Mouse (Mus musculus) midbrain, embryonic 15.5 days (tissue): Measurements from ENCODE around the gene Soat2. TPM values are rescaled to one million over a fixed set of nuclear protein-coding genes. Genes with fewer than 3 reads are reported as not detected.
A peak's percentile ranks its signal among the peaks of the same experiment; 100 is the strongest.

ENCODE experiments used
- ATAC-seq: fragments of 200-750 bp; cut with Nextera tagmentation; replicated peaks from 2 replicates; pipeline ENCODE4 v1.8.0; 2017; ENCODE audit warnings: moderate TSS enrichment
- H3K27ac ChIP-seq: fragments of 300-500 bp; sonication (generic); 2 replicates; pipeline ENCODE4 v1.5.1; 2015; ENCODE audit warnings: mild to moderate bottlenecking, inconsistent platforms
- H3K27me3 ChIP-seq: fragments of 300-500 bp; sonication (generic); replicated peaks from 2 replicates; pipeline ENCODE4 v1.6.1; 2015; ENCODE audit warnings: inconsistent platforms
- H3K36me3 ChIP-seq: fragments of 300-500 bp; sonication (generic); replicated peaks from 2 replicates; pipeline ENCODE4 v1.6.1; 2015; ENCODE audit warnings: inconsistent platforms
- H3K4me1 ChIP-seq: fragments of 300-500 bp; sonication (generic); 2 replicates; pipeline ENCODE4 v1.6.1; 2015; ENCODE audit warnings: inconsistent platforms
- H3K4me2 ChIP-seq: fragments of 300-500 bp; sonication (generic); 2 replicates; pipeline ENCODE4 v1.6.1; 2015; ENCODE audit warnings: inconsistent platforms, mild to moderate bottlenecking, moderate library complexity
- H3K4me3 ChIP-seq: fragments of 300-500 bp; sonication (generic); 2 replicates; pipeline ENCODE4 v1.5.1; 2015; ENCODE audit warnings: mild to moderate bottlenecking, inconsistent platforms
- H3K9ac ChIP-seq: fragments of 300-500 bp; sonication (generic); 2 replicates; pipeline ENCODE4 v1.6.1; 2015; ENCODE audit warnings: mild to moderate bottlenecking, inconsistent platforms
- H3K9me3 ChIP-seq: fragments of 300-500 bp; sonication (generic); 2 replicates; pipeline ENCODE4 v1.6.1; 2016; ENCODE audit warnings: inconsistent platforms
- WGBS: fragments of 180-500 bp; shearing (Covaris S2); methylation state at CpG from one replicate; pipeline ENCODE4 v1.1.7; 2015; ENCODE audit warnings: mixed read lengths; 5-methylcytosine and 5-hydroxymethylcytosine counted together
- polyA plus RNA-seq: library from polyadenylated mRNA; unstranded; fragments of >200 nt; fragmentation: Nextera tagmentation; extraction: Ambion mirVana; gene quantifications from 2 replicates; pipeline ENCODE4 v1.2.1, GENCODE M21; 2015

Soat2 gene
- polyA plus RNA-seq = 0.15 TPM in 1 of 2 replicates, not detected in the other

DNA sequence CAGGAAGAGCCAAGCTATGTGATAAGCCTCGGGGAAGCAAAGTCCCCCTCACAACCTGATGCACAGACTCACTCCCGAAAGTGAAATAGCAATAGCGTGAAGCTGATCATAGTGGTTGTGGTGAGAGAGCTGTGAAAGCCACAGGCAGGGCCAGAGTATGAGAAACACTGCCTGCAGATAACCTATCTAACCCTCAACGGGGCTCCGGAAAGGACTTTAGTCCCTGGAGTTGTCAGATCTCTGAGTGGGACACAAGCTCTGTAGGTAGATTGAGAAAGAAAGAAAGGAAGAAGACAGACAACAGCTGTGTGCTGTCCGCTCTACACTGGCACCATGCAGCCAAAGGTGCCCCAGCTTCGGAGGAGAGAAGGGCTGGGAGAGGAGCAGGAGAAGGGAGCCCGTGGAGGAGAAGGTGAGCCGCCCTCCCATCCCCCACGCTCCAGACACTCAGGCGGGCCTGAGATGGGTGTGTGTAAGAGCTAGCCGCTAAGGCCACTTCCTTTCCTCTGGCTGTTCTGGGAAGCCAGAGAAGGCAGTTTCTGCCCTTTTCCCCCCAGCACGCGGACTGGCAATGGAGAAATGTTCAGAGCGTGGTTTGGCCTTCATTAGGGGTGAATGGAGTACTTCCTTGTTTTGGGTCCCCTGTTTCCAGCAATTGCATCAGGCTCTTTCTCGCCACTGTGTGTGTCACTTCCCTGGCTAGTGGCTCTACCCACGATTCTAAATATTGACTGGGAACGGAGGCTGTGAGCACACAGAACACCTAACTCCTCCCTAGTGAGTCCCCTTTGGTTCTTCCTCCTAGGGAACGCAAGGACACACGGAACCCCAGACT is at the start of gene Soat2:
TSS of gene Soat2 (plus strand) at position 226 of the 835 bp plus-strand sequence.
- H3K27me3 ChIP-seq = peaks cover 5% of the 10 kb centered on the region
- H3K27ac ChIP-seq = no peak within 1 kb of the TSS
- H3K4me2 ChIP-seq = no peak within 1 kb of the TSS
- H3K9me3 ChIP-seq = no peaks in the 10 kb centered on the region
- no peaks in the 10 kb centered on the region for H3K4me1 ChIP-seq
- no peak within 1 kb of the TSS for H3K4me3 ChIP-seq
- WGBS = 63% methylated on average over 20 of the region's 20 CpGs
- no peak for ATAC-seq
- H3K36me3 ChIP-seq = no peaks in the 10 kb centered on the region
- H3K9ac ChIP-seq = no peak within 1 kb of the TSS

DNA sequence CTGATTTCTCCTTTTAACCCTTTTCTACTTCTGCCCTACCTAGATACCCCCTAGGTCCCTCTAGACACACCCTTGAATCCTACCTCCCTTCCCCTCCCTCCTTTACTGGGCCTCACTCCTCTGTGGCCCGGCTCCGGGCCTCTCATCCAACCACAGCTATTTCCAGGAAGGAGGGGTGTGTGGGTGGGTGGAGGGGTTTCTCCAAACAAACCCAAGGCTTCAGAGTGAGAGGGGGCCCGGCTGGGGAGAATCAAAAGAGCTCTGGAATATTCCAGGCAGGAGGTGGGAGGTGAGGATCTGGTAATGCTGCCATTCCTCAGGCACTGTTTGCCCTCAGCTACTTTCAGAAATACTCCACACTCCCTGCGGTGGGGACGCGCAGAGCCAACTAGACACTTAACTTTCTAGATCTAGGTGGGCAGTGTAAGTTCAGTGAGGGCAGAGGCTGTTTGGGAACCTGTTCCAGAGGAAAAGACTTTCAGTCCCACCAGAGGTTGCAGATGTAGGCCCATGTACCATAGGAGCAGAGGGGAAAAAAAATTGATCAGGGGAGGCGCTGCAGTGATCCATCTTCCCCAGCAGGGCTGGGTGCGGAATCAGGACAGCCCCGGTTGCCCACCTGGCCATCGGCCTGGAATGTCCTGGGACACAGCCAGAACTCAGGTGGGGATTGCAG is 49.2 kb upstream of the Soat2 start:
- Histone ChIP-seq H3K9me3 (no peaks in the 10 kb centered on the region), H3K27ac (0 out of 2 replicates have a peak overlapping the region, but pooled peaks have one; percentile 22), H3K36me3 (peaks cover 10% of the 10 kb centered on the region; the same call in 1 of the 2 replicates), H3K9ac (no peak overlapping the region), H3K4me2 (peak overlapping the region; percentile 81), H3K27me3 (peaks cover 26% of the 10 kb centered on the region), H3K4me3 (peak overlapping the region; percentile 49), H3K4me1 (peaks cover 41% of the 10 kb centered on the region)
- WGBS = 30% methylated on average over 10 of the region's 10 CpGs
- no peak for ATAC-seq

DNA sequence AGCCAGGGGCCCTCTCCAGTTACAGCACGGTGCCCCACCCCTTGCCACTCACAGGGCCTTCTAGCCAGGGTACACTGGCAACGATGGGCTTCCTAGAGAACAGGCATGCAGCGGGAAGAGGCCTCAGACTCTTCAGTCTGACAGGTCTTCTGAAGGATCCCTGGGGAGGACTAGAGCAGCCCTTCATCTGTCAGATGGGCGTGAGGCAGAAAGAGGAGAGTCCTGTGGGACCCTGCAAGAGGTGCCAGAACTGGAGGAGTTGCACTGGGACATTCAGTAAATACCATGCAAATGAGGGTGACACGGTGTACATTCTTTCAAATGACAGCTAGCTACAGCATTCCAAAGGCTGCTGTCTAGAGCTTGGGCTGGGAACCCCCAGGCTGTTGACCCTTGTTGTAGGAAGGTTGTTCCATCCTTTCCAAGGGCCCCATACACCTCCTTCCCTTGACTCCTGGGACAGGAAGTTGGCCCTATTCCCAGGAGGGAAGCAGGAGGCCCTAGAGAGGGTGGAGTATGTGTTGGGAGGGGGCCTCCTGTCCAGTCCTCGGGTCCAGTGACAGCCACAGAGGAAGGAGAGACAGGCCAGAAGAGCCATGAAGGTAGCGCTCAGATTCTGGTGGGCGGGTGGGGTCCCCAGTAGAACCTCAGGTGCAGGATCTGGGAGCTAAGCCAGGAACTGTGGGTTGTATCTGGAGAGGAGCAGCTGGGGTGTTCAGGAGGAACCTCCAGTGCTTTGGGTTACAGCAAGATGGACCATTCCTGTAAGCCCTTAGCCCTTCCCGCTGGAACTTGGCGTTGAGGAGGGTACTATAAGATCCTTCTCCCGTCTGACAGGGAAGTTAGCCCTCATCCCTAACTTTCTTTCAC is 48.4 kb upstream of the Soat2 start:
- no peak overlapping the region for H3K4me3 ChIP-seq
- no peak overlapping the region for H3K9ac ChIP-seq
- H3K4me2 ChIP-seq = peak overlapping the region; percentile 81; the same call in 1 of the 2 replicates
- H3K27ac ChIP-seq = peak overlapping the region; percentile 53
- peaks cover 9% of the 10 kb centered on the region; the same call in 1 of the 2 replicates for H3K36me3 ChIP-seq
- H3K27me3 ChIP-seq = peaks cover 33% of the 10 kb centered on the region
- H3K9me3 ChIP-seq = no peaks in the 10 kb centered on the region
- ATAC-seq = no peak
- peaks cover 48% of the 10 kb centered on the region for H3K4me1 ChIP-seq
- 38% methylated on average over 11 of the region's 11 CpGs for WGBS

DNA sequence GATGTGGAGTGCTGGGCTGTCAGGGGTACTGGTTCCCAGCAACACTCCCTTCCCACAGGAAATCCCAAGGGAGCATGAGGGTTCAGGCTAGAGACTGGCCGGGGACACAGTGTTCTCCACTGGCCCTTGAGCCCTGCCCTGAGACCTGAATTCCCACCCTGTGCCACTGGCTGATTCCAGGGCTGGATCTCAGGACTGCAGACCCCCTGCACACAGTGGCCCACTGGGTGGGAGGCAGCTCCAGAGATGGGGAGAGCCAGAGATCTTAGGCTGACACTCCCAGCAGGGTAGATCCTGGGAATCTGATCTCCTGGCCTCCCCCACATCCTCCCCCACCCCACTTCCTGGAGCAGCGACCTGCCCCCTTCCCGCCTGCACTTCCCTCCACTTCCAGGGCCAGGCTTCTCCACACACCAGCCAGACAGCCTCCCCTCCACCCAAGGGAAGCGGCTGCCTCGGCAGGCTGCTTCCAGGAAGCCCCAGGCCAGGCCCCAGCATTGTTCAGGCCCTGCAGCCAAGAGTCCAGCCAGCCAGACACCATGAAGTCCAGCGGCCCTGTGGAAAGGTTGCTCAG is 47.7 kb upstream of the Soat2 start:
- peaks cover 55% of the 10 kb centered on the region for H3K4me1 ChIP-seq
- H3K4me3 ChIP-seq = peak overlapping the region; percentile 7; the same call in 1 of the 2 replicates
- H3K9ac ChIP-seq = no peak overlapping the region
- peak overlapping the region; percentile 53 for H3K27ac ChIP-seq
- H3K27me3 ChIP-seq = peaks cover 41% of the 10 kb centered on the region
- peaks cover 7% of the 10 kb centered on the region; the same call in 1 of the 2 replicates for H3K36me3 ChIP-seq
- H3K4me2 ChIP-seq = 0 out of 2 replicates have a peak overlapping the region, but pooled peaks have one; percentile 20
- ATAC-seq = no peak
- H3K9me3 ChIP-seq = no peaks in the 10 kb centered on the region
- WGBS = 21% methylated on average over 6 of the region's 6 CpGs

DNA sequence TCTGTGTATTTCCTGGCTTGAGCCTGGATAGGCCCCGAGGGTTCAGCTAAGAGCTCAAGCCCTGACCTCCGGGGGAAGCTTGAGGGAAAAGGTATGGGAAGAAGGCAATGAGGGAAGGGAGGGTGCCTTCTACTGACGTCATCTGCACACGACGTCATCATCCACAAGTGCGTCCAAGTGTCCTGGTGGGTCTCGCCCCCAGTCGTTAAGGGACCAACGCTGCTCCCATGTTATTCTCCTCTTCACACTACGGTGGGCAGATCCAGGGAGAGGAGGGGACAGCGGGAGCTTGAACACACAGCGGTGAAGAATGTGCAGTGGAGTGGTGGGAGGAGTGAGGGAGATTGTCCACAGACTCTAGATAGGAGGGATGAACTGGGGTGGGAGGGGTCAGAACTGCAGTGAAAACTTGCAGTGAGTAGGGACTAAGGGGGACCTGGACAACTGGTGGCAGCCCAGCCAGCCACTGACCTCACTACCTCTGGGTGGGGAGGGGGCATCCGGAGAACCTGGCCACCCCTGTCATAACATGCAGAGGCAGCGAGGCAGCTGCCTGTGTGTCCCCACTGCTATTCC is 46.9 kb upstream of the Soat2 start:
- Histone ChIP-seq H3K9me3 (no peaks in the 10 kb centered on the region), H3K36me3 (no peaks in the 10 kb centered on the region), H3K27me3 (peaks cover 43% of the 10 kb centered on the region), H3K27ac (no peak overlapping the region), H3K9ac (no peak overlapping the region), H3K4me3 (peak overlapping the region; percentile 7), H3K4me1 (peaks cover 60% of the 10 kb centered on the region), H3K4me2 (peak overlapping the region; percentile 20)
- ATAC-seq = no peak
- 9% methylated on average over 14 of the region's 14 CpGs for WGBS

DNA sequence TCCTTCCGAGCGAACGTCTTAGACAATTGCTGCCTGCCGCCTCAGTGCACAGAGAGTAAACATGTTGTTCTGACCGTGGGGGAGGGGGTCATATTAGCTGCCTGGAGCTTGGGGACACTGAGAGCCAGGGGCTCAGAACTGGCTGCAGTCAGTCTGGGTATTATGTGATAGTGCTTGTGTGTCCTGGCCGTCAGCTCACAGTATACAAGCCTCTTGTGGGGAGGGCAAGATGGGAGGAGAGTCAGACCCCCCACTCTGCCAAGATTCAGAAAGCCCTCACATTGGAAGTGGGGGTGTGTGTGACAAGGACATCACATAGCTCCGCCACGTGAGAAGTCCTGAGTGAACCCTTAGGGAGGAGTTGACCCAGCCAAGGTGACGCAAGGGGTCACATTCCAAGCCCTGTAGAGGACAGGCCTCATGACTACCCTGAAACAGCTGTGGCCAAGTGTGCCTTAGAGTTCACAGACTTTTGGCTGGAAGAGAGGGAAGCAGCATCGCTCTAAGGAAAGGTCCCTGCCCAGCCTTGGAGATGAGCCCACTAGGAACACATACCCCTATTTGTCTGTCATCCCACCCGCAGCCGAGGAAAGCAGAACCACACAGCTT is 46.3 kb upstream of the Soat2 start:
- Histone ChIP-seq H3K4me2 (peak overlapping the region; percentile 20), H3K36me3 (no peaks in the 10 kb centered on the region), H3K4me3 (0 out of 2 replicates have a peak overlapping the region, but pooled peaks have one; percentile 7), H3K27ac (no peak overlapping the region), H3K27me3 (peaks cover 43% of the 10 kb centered on the region), H3K4me1 (peaks cover 60% of the 10 kb centered on the region), H3K9ac (no peak overlapping the region), H3K9me3 (no peaks in the 10 kb centered on the region)
- ATAC-seq = no peak
- 29% methylated on average over 12 of the region's 12 CpGs for WGBS

DNA sequence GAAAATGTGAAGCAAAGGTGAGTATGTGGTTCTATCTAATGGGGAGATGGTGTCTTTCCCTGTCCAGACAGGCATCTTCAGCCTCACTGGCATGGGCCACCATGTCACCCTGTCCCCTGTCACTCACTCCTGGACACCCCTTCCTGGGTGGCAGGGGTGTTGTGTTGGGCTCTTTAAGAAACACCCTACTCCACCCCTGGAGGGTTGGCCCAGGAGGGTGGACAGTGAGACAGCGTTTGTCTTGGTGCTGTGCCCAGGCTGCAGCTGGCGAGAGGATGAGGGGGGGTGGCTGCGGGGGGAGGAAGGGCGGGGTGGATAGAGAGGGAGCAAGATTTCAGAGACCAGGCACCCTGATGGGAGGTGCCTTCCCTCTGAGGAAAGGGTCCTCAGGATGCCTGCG is 45.0 kb upstream of the Soat2 start:
- no peak overlapping the region for H3K4me2 ChIP-seq

DNA sequence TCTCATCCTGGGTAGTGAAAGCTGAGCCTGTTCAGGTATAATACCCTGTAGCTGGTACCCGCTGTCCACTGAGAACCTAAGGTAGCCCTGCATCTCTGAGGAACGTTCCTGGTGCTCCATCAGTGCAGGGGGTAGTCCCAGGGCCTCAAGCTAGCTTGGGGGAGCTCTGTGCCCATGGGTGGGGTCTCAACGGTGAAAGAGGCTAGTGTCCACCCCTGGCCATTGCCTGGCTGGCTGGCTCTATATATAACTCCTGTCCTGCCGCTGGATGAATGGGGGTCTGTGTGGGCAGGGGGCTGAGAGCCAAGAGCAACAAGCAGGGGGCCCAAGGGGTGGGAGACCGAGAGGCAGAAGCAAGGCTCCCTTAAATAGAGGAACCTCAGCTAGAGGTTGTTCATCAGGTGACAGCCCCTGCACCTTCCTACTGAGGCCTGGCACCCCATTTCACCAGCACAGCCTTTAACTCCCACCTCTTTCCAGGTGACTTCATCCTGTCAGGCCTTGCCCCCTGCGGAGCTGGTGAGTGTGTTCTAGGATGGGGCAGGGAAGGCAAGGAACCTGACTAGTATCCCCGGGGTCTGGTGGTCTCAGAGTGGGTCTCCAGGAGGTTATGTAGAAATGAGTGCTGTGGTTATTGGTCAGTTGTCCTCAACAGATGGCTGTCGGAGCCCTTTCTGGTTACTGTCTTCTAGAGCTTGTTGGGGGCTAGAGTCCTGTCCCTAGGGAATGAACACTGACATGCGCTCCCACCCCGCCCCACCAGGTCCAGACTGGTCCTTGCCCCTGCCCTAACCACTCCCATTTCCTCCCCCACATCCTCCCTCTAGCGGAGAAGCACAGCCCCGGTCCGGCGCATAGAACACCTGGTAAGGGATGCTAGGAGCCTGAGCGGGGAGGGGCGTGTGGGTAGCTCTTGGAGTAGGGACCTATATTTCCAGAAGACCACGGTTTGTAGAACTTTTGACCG is 44.3 kb upstream of the Soat2 start:
- 25% methylated on average over 18 of the region's 18 CpGs for WGBS
- Histone ChIP-seq H3K4me3 (peak overlapping the region; percentile 37; the same call in 1 of the 2 replicates), H3K4me1 (peaks cover 41% of the 10 kb centered on the region), H3K27me3 (peaks cover 36% of the 10 kb centered on the region), H3K27ac (no peak overlapping the region), H3K9me3 (no peaks in the 10 kb centered on the region), H3K9ac (no peak overlapping the region), H3K4me2 (peak overlapping the region; percentile 58), H3K36me3 (no peaks in the 10 kb centered on the region)
- no peak for ATAC-seq

More for the DNA sequence above, 45.0 kb upstream of the Soat2 start:
- ATAC-seq = no peak
- 56% methylated on average over 5 of the region's 5 CpGs for WGBS
- no peak overlapping the region for H3K9ac ChIP-seq
- no peak overlapping the region for H3K4me3 ChIP-seq
- no peaks in the 10 kb centered on the region for H3K9me3 ChIP-seq
- H3K36me3 ChIP-seq = no peaks in the 10 kb centered on the region
- no peak overlapping the region for H3K27ac ChIP-seq
- H3K27me3 ChIP-seq = peaks cover 40% of the 10 kb centered on the region
- peaks cover 48% of the 10 kb centered on the region for H3K4me1 ChIP-seq

DNA sequence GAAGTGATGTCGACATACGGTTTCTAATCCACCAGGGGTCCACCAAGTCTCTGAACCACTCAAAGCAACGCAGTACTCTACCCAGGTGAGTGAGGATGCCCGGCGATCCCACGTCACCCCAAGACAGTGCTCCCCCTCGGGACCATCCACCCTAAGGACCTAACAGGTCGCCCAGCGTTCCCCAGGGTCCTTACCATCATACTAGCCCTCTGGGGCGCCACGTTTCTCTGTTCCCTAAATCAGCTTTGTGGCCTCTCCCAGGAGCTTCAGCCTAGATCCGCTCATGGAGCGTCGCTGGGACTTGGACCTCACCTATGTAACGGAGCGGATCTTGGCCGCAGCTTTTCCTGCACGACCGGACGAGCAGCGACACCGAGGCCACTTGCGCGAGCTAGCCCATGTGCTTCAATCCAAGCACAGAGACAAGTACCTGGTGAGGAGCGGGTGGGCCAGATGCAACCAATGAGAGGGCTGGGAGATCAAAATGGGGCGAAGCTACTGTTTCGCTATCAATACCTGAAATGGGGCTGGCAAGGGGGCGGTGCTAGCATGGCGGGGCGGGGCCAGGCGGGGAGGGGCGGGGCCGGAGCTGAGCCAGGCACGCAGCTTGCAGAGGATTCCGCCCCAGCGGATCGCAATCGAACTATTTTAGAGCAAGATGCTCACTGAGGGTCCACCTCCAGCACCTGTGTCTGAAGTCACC is 43.4 kb upstream of the Soat2 start:
- ATAC-seq = peak; percentile 25
- H3K27me3 ChIP-seq = peaks cover 36% of the 10 kb centered on the region
- no peak overlapping the region for H3K27ac ChIP-seq
- H3K36me3 ChIP-seq = no peaks in the 10 kb centered on the region
- peak overlapping the region; percentile 38 for H3K9ac ChIP-seq
- H3K4me3 ChIP-seq = peak overlapping the region; percentile 37
- 8% methylated on average over 37 of the region's 38 CpGs for WGBS
- H3K9me3 ChIP-seq = no peaks in the 10 kb centered on the region
- H3K4me1 ChIP-seq = peaks cover 33% of the 10 kb centered on the region
- peak overlapping the region; percentile 58 for H3K4me2 ChIP-seq
